Mouse (Mus musculus): ENCODE measurements around the gene Ccdc148. TPM values are rescaled to one million over a fixed set of nuclear protein-coding genes. Genes with fewer than 3 reads are reported as not detected.

The Ccdc148 gene
- polyA plus RNA-seq, 1 experiment from 2014 or later = 1.9 TPM

- Histone ChIP-seq H3K4me2 (ENCODE audit: low read length) (no peak overlapping the region), H3K9ac (ENCODE audit: low read depth, low read length) (no peak overlapping the region), H3K9me3 (replicated peaks; ENCODE audit: low read length) (no peaks in the 10 kb centered on the region), H3K4me1 (replicated peaks; ENCODE audit: insufficient read depth, low read length) (no peaks in the 10 kb centered on the region), H3K4me3 (replicated peaks; ENCODE audit: low read depth, low read length) (no peak overlapping the region), H3K27ac (no peak overlapping the region), H3K36me3 (ENCODE audit: insufficient read depth, low read length) (no peaks in the 10 kb centered on the region), H3K27me3 (ENCODE audit: insufficient read depth, low read length) (no peaks in the 10 kb centered on the region)
- TF ChIP-seq CTCF (IDR thresholded peaks at IDR 0.05; ENCODE audit: low read depth) = no peak
- no peak for ATAC-seq (replicated peaks; ENCODE audit: low FRiP score, low read depth)
- WGBS = 78% methylated on average over 3 of the region's 3 CpGs
- no peak for DNase-seq (ENCODE audit: low spot score)
Measured at GRCm38 (mm10) chr2:59035206-59035605, 125.3 kb downstream of the Ccdc148 start.

- no peak overlapping the region for H3K4me3 ChIP-seq (replicated peaks; ENCODE audit: low read depth, low read length)
- TF ChIP-seq CTCF (IDR thresholded peaks at IDR 0.05; ENCODE audit: low read depth) = no peak
- H3K4me2 ChIP-seq (ENCODE audit: low read length) = no peak overlapping the region
- ATAC-seq (replicated peaks; ENCODE audit: low FRiP score, low read depth) = no peak
- H3K36me3 ChIP-seq (ENCODE audit: insufficient read depth, low read length) = no peaks in the 10 kb centered on the region
- WGBS = 93% methylated on average over 6 of the region's 6 CpGs
- H3K27ac ChIP-seq = no peak overlapping the region
- H3K27me3 ChIP-seq (ENCODE audit: insufficient read depth, low read length) = no peaks in the 10 kb centered on the region
- no peak overlapping the region for H3K9ac ChIP-seq (ENCODE audit: low read depth, low read length)
- H3K4me1 ChIP-seq (replicated peaks; ENCODE audit: insufficient read depth, low read length) = no peaks in the 10 kb centered on the region
- no peak for DNase-seq (ENCODE audit: low spot score)
- no peaks in the 10 kb centered on the region for H3K9me3 ChIP-seq (replicated peaks; ENCODE audit: low read length)
Measured at GRCm38 (mm10) chr2:59034281-59034680, 126.2 kb downstream of the Ccdc148 start.

DNA sequence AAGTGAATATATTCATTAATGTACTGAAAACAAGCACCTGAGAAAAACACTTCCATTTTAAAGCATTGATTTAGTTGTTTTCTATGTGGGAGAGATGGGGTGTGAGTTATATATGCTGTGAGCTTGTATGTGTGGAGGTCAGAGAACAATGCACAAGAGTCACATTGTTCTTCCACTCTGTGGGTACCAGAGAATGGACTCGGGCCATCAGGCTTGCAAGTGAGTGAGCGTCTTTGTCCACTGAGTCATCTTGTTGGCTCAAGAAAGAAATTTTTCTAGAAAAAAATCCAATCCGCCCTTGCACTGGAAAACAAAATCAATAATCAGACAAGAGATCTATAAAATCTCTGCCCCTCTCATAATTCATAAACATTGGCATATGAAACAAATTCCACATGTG, 135.9 kb downstream of the Ccdc148 start:
- H3K4me3 ChIP-seq (replicated peaks; ENCODE audit: low read depth, low read length) = no peak overlapping the region
- H3K9me3 ChIP-seq (replicated peaks; ENCODE audit: low read length) = no peaks in the 10 kb centered on the region
- DNase-seq (ENCODE audit: low spot score) (no peak), ATAC-seq (replicated peaks; ENCODE audit: low FRiP score, low read depth) (no peak)
- no peak for TF ChIP-seq CTCF (IDR thresholded peaks at IDR 0.05; ENCODE audit: low read depth)
- H3K4me2 ChIP-seq (ENCODE audit: low read length) = no peak overlapping the region
- 83% methylated on average over 3 of the region's 3 CpGs for WGBS
- H3K9ac ChIP-seq (ENCODE audit: low read depth, low read length) = no peak overlapping the region
- no peaks in the 10 kb centered on the region for H3K27me3 ChIP-seq (ENCODE audit: insufficient read depth, low read length)
- no peaks in the 10 kb centered on the region for H3K36me3 ChIP-seq (ENCODE audit: insufficient read depth, low read length)
- H3K4me1 ChIP-seq (replicated peaks; ENCODE audit: insufficient read depth, low read length) = no peaks in the 10 kb centered on the region
- H3K27ac ChIP-seq = no peak overlapping the region

DNA sequence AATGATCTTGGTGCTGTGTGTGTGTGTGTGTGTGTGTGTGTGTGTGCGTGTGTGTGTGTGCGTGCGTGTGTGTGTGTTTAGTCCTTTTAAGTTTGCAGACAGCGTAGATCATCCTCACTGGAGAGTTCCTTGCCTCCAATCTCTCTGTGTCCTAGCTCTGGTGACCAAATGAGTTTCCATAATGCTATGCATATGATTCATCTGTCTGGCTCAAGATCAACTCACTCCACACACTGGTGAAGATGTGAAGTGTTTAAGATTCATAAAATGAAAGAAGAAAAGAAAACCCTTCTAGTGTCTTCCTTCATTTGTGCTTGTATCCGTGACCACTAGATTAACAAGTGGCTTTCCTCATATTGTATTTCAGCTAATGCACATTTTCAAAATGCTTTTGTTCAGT, 153.1 kb downstream of the Ccdc148 start:
- no peak for ATAC-seq (replicated peaks; ENCODE audit: low FRiP score, low read depth)
- Histone ChIP-seq H3K27me3 (ENCODE audit: insufficient read depth, low read length) (no peaks in the 10 kb centered on the region), H3K27ac (no peak overlapping the region), H3K9me3 (replicated peaks; ENCODE audit: low read length) (no peaks in the 10 kb centered on the region), H3K36me3 (ENCODE audit: insufficient read depth, low read length) (no peaks in the 10 kb centered on the region), H3K9ac (ENCODE audit: low read depth, low read length) (no peak overlapping the region), H3K4me3 (replicated peaks; ENCODE audit: low read depth, low read length) (no peak overlapping the region), H3K4me1 (replicated peaks; ENCODE audit: insufficient read depth, low read length) (no peaks in the 10 kb centered on the region), H3K4me2 (ENCODE audit: low read length) (no peak overlapping the region)
- TF ChIP-seq CTCF (IDR thresholded peaks at IDR 0.05; ENCODE audit: low read depth) = no peak
- 88% methylated on average over 5 of the region's 5 CpGs for WGBS
- no peak for DNase-seq (ENCODE audit: low spot score)

GRCm38 (mm10) chr2:59006567-59007340, 153.7 kb downstream of the Ccdc148 start:
- 76% methylated on average over 8 of the region's 8 CpGs for WGBS
- Histone ChIP-seq H3K4me1 (replicated peaks; ENCODE audit: insufficient read depth, low read length) (no peaks in the 10 kb centered on the region), H3K36me3 (ENCODE audit: insufficient read depth, low read length) (no peaks in the 10 kb centered on the region), H3K9ac (ENCODE audit: low read depth, low read length) (no peak overlapping the region), H3K4me3 (replicated peaks; ENCODE audit: low read depth, low read length) (no peak overlapping the region), H3K4me2 (ENCODE audit: low read length) (no peak overlapping the region), H3K27ac (no peak overlapping the region), H3K9me3 (replicated peaks; ENCODE audit: low read length) (no peaks in the 10 kb centered on the region), H3K27me3 (ENCODE audit: insufficient read depth, low read length) (no peaks in the 10 kb centered on the region)
- no peak for DNase-seq (ENCODE audit: low spot score)
- ATAC-seq (replicated peaks; ENCODE audit: low FRiP score, low read depth) = no peak
- no peak for TF ChIP-seq CTCF (IDR thresholded peaks at IDR 0.05; ENCODE audit: low read depth)

GRCm38 (mm10) chr2:58997151-58997550, 163.3 kb downstream of the Ccdc148 start:
- Histone ChIP-seq H3K4me2 (ENCODE audit: low read length) (no peak overlapping the region), H3K36me3 (ENCODE audit: insufficient read depth, low read length) (no peaks in the 10 kb centered on the region), H3K4me1 (replicated peaks; ENCODE audit: insufficient read depth, low read length) (no peaks in the 10 kb centered on the region), H3K27ac (no peak overlapping the region), H3K27me3 (ENCODE audit: insufficient read depth, low read length) (no peaks in the 10 kb centered on the region), H3K4me3 (replicated peaks; ENCODE audit: low read depth, low read length) (no peak overlapping the region), H3K9me3 (replicated peaks; ENCODE audit: low read length) (no peaks in the 10 kb centered on the region), H3K9ac (ENCODE audit: low read depth, low read length) (no peak overlapping the region)
- DNase-seq (ENCODE audit: low spot score) (no peak), ATAC-seq (replicated peaks; ENCODE audit: low FRiP score, low read depth) (no peak)
- 66% methylated on average over 2 of the region's 2 CpGs for WGBS
- no peak for TF ChIP-seq CTCF (IDR thresholded peaks at IDR 0.05; ENCODE audit: low read depth)
